Mouse (Mus musculus) embryonic facial prominence, embryonic 15.5 days (tissue): ENCODE data around the gene Cpox. TPM values are rescaled to one million over a fixed set of nuclear protein-coding genes. Genes with fewer than 3 reads are reported as not detected.

Experiments used
- ATAC-seq: fragments of 200-750 bp; cut with Nextera tagmentation; 2 replicates; pipeline ENCODE4 v1.8.0; 2017; ENCODE audit warnings: low read depth, moderate TSS enrichment; ENCODE audit not compliant: insufficient number of reproducible peaks, low FRiP score, low TSS enrichment
- H3K27ac ChIP-seq: fragments of 300-500 bp; sonication (generic); replicated peaks from 2 replicates; pipeline ENCODE4 v1.5.1; 2015; ENCODE audit warnings: mild to moderate bottlenecking, inconsistent platforms
- H3K27me3 ChIP-seq: fragments of 300-500 bp; sonication (generic); 2 replicates; pipeline ENCODE4 v1.6.1; 2015; ENCODE audit warnings: inconsistent platforms
- H3K36me3 ChIP-seq: fragments of 300-500 bp; sonication (generic); 2 replicates; pipeline ENCODE4 v1.6.1; 2015; ENCODE audit warnings: mild to moderate bottlenecking, inconsistent platforms
- H3K4me1 ChIP-seq: fragments of 300-500 bp; sonication (generic); 2 replicates; pipeline ENCODE4 v1.6.1; 2015; ENCODE audit warnings: inconsistent platforms
- H3K4me2 ChIP-seq: fragments of 300-500 bp; sonication (generic); replicated peaks from 2 replicates; pipeline ENCODE4 v1.6.1; 2015; ENCODE audit warnings: mild to moderate bottlenecking, inconsistent platforms
- H3K4me3 ChIP-seq: fragments of 300-500 bp; sonication (generic); replicated peaks from 2 replicates; pipeline ENCODE4 v1.5.1; 2015; ENCODE audit warnings: mild to moderate bottlenecking, inconsistent platforms
- H3K9ac ChIP-seq: fragments of 300-500 bp; sonication (generic); 2 replicates; pipeline ENCODE4 v1.6.1; 2015; ENCODE audit warnings: inconsistent platforms
- H3K9me3 ChIP-seq: fragments of 300-500 bp; sonication (generic); replicated peaks from 2 replicates; pipeline ENCODE4 v1.6.1; 2016; ENCODE audit warnings: inconsistent platforms
- WGBS: fragments of 180-500 bp; shearing (Covaris S2); methylation state at CpG from one replicate; pipeline ENCODE4 v1.1.7; 2015; 5-methylcytosine and 5-hydroxymethylcytosine counted together
- polyA plus RNA-seq: library from polyadenylated mRNA; unstranded; fragments of >200 nt; fragmentation: Nextera tagmentation; extraction: Ambion mirVana; gene quantifications from 2 replicates; pipeline ENCODE4 v1.2.1, GENCODE M21; 2015

Cpox gene
- polyA plus RNA-seq, 1 experiment from 2014 or later = 27.1 TPM

DNA sequence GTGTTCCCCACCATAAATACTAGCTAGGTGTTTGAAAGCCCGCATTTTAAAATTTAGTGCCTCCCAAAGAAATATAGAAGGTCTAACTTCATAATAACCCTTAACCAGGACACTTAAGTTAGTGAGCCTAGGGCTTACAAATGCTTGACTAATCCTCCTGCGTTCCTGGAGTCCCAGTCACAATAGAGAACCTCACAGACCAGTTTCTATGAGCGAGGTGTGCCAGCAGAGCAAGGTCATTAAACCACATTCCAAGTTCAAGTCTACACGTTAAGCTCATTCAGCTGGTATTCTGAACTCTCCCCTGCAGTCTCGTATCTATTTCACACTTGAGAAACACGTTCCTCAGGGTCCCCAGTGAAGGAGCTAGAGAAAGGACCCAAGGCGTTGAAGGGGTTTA, 12.8 kb downstream of the Cpox start:
- no peak for ATAC-seq
- Histone ChIP-seq H3K4me3 (no peak overlapping the region), H3K9me3 (no peaks in the 10 kb centered on the region), H3K36me3 (peaks cover 15% of the 10 kb centered on the region; the same call in 1 of the 2 replicates), H3K27ac (no peak overlapping the region), H3K27me3 (no peaks in the 10 kb centered on the region), H3K9ac (no peak overlapping the region), H3K4me2 (no peak overlapping the region), H3K4me1 (no peaks in the 10 kb centered on the region)
- WGBS = 72% methylated on average over 7 of the region's 7 CpGs

DNA sequence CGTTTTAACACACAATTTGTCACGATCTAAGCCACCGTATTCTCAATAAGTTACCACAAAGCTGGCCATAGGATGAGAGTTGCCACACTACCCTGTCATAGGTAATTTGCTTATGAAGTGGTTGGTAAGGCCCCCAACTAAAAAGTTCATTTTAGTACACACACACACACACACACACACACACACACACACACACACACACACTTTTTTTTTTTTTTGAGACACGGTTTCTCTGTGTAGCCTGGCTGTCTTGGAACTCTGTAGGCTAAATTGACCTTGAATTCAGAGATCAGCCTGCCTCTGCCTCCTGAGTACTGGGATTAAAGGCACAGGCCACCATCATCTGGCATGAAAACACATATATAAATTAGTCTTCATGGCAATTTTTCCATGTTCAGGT, 13.8 kb downstream of the Cpox start:
- Histone ChIP-seq H3K9ac (no peak overlapping the region), H3K9me3 (no peaks in the 10 kb centered on the region), H3K27me3 (no peaks in the 10 kb centered on the region), H3K27ac (no peak overlapping the region), H3K4me1 (no peaks in the 10 kb centered on the region), H3K36me3 (peaks cover 12% of the 10 kb centered on the region; the same call in 1 of the 2 replicates), H3K4me2 (no peak overlapping the region), H3K4me3 (no peak overlapping the region)
- no peak for ATAC-seq
- 85% methylated on average over 4 of the region's 4 CpGs for WGBS

DNA sequence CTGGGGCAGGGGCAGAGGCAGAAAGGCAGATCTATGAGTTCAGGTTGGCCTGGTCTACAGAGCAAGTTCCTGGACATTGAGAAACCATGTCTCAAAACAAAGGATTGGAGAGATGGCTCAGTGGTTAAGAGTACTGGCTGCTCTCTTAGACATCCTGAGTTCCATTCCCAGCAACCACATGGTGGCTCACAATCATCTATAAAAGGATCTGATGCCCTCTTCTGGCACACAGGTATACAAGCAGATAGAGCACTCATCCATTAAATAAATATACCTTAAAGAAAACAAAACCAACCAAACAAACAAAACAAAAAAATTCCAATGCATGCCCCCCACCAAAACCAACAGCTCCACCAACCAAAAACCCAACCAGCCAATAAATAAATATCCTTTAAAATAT, 14.4 kb downstream of the Cpox start:
- Histone ChIP-seq H3K27me3 (no peaks in the 10 kb centered on the region), H3K36me3 (peaks cover 12% of the 10 kb centered on the region; the same call in 1 of the 2 replicates), H3K27ac (no peak overlapping the region), H3K4me2 (no peak overlapping the region), H3K4me3 (no peak overlapping the region), H3K9me3 (no peaks in the 10 kb centered on the region), H3K4me1 (no peaks in the 10 kb centered on the region), H3K9ac (no peak overlapping the region)
- ATAC-seq = no peak

DNA sequence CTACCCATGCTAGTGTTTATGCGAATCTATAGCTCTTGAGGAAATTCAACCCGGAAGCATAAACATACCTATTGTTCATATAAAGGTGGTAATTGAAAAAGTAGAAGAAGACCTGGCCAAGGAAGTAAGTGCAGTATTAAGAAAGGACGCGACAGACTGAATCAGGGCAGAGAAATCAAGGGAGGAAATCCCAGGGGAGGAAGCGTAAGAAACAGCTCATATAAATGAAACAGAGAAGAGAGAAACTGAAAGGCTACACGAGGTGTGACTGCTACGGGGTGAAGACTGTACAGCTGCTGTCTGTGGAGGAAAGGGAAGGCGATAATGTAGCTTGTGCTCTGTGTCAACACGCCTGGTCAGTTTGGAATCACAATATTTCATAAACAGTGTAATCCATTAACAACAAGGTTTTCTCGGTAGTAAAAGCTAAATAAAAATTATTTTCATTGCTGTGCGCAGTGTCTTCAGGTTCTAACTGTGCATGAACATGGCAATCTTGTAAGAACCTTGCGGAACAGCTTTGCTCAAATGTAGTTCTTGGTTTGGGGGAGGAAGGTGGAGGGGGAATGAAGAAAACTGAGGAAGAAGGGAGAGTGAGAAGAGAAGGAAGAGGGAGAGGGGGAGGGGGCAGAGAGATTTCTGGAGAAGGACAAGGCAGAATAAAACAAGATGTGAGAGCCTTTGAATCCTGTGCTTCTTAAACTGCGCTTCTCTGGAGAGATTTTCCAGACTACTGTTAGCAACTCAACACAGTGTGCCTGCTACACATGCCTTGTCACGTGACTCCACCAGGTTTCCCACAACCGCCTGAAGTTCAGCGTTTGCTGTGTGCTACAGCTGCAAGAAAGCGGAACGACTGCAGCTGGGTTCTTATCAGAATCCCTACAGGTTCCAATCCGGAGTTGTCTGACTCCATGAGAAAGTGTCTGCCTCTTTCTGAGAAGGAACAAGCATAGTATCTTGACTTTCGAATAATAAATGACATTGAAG, 15.8 kb downstream of the Cpox start:
- no peaks in the 10 kb centered on the region for H3K27me3 ChIP-seq
- no peak overlapping the region for H3K4me2 ChIP-seq
- H3K4me1 ChIP-seq = no peaks in the 10 kb centered on the region
- no peaks in the 10 kb centered on the region for H3K9me3 ChIP-seq
- H3K9ac ChIP-seq = no peak overlapping the region
- peaks cover 8% of the 10 kb centered on the region; the same call in 1 of the 2 replicates for H3K36me3 ChIP-seq
- no peak overlapping the region for H3K27ac ChIP-seq
- ATAC-seq = no peak
- 70% methylated on average over 20 of the region's 20 CpGs for WGBS
- H3K4me3 ChIP-seq = no peak overlapping the region

DNA sequence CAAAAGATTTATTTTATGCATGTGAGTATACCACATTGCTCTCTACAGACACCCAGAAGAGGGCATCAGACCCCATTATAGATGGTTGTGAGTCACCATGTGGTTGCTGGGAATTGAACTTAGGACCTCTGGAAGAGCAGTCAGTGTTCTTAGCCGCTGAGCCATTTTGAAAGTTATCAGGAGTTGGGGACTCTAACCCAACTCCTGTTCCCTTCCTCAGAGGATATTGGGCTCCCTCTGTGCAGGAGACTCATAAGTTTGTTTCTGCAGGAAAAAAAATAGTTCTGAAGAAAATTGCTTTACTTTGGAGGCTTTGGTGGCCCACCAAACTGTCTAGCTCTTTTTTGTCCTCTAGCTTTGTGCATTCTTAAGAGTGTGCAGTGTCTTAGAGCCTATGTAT, 18.4 kb downstream of the Cpox start:
- no peaks in the 10 kb centered on the region for H3K4me1 ChIP-seq
- no peak overlapping the region for H3K9ac ChIP-seq
- H3K4me2 ChIP-seq = no peak overlapping the region
- ATAC-seq = no peak
- H3K27ac ChIP-seq = no peak overlapping the region
- H3K36me3 ChIP-seq = no peaks in the 10 kb centered on the region
- 100% methylated on average over 1 of the region's 1 CpGs for WGBS
- no peaks in the 10 kb centered on the region for H3K9me3 ChIP-seq
- no peak overlapping the region for H3K4me3 ChIP-seq
- no peaks in the 10 kb centered on the region for H3K27me3 ChIP-seq

DNA sequence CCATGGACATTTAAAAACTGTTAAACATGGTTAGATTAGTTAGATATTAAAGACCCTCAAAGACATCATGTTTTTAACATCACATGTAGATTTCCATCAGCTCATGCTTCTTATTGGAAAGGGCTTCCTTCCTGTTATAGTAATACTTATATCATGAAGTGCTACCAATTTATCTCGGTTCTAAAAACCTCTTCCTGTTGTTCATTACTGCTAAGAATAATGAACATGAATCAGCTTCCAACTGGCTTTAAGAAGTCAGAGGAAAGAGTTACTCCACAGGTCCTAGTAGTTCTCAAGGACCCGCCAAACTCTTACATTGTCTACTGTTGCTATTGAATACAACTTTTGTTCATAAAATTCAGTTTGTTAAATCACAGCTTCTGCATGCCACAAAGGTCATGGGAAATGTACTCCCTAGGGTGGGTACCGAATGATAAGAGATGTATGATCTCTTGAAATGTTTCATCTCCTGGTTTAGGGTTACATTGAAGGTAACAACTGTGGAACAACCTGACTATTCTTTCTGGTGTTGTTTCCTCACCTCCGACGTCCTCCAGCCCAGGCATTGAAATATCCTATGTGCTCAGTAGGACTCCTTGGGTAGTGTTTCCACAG, 19.6 kb downstream of the Cpox start:
- no peak for ATAC-seq
- Histone ChIP-seq H3K4me2 (no peak overlapping the region), H3K9me3 (no peaks in the 10 kb centered on the region), H3K27me3 (no peaks in the 10 kb centered on the region), H3K4me1 (no peaks in the 10 kb centered on the region), H3K4me3 (no peak overlapping the region), H3K36me3 (no peaks in the 10 kb centered on the region), H3K9ac (no peak overlapping the region), H3K27ac (no peak overlapping the region)
- 84% methylated on average over 5 of the region's 5 CpGs for WGBS

DNA sequence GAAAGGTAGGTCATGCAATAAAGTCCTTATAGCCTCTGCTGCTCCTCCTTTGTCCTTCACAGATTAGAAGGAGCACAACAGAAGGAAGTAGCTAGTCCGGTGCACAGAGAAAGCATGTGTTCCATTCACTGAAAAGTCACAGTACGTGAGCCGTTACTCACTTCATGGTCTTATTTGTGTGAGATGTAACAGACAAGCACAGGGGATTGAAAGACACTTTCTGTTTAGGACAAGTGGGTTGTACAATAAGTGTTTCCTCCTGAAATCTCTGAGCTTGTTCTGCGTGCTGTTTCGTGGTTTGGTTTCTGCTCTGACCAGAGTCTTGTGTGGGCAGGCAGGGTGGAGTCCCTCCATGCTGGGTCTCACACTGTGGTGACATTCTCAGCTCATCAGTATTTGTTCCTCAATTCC, 20.2 kb downstream of the Cpox start:
- Histone ChIP-seq H3K27me3 (no peaks in the 10 kb centered on the region), H3K4me2 (no peak overlapping the region), H3K27ac (no peak overlapping the region), H3K9ac (no peak overlapping the region), H3K4me1 (no peaks in the 10 kb centered on the region), H3K4me3 (no peak overlapping the region), H3K36me3 (no peaks in the 10 kb centered on the region), H3K9me3 (no peaks in the 10 kb centered on the region)
- 76% methylated on average over 5 of the region's 5 CpGs for WGBS
- no peak for ATAC-seq

DNA sequence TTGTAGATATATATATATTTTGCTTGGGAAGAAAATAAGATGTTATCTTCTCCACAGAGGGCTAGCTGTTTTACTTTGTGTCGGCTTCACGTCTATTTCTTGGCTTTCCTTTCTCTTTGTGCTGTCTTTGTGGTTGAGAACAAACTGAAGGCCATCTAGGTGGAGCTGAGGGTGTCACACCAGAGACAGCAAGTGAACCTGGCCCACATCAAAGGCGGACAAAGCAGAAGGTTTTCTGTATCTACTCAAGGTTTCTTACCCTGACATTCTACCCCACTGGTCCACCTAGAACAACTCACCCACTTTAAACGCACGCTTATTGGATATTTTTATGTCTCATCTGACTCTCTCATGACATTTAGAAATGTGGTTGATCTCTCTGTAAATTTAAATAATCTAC, 24.0 kb downstream of the Cpox start:
- Histone ChIP-seq H3K9ac (no peak overlapping the region), H3K27ac (no peak overlapping the region), H3K4me3 (no peak overlapping the region), H3K4me1 (no peaks in the 10 kb centered on the region), H3K36me3 (no peaks in the 10 kb centered on the region), H3K4me2 (no peak overlapping the region), H3K27me3 (no peaks in the 10 kb centered on the region), H3K9me3 (no peaks in the 10 kb centered on the region)
- no peak for ATAC-seq
- WGBS = 91% methylated on average over 5 of the region's 5 CpGs

DNA sequence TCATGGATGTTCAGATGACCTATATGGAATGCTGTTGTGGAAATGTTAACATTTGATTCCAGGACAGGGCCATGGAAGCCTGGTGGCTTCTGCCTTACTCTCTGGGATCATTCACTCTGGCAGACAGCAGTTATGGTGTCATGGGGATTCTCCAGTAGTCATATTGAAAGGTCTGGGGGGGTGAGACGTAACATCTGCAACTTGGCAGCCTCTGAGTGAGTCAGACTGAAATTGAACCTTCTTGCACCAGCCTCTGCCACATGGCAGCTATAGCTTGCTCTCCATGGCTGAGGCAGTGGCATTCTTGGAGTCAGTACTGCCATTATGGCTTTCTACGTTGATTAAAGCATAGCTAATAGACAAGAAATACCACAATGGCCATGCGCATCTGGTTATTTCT, 26.7 kb downstream of the Cpox start:
- WGBS = 65% methylated on average over 3 of the region's 3 CpGs
- no peaks in the 10 kb centered on the region for H3K36me3 ChIP-seq
- no peak overlapping the region for H3K9ac ChIP-seq
- H3K27ac ChIP-seq = no peak overlapping the region
- H3K27me3 ChIP-seq = no peaks in the 10 kb centered on the region
- ATAC-seq = no peak
- no peak overlapping the region for H3K4me2 ChIP-seq
- no peak overlapping the region for H3K4me3 ChIP-seq
- no peaks in the 10 kb centered on the region for H3K4me1 ChIP-seq
- H3K9me3 ChIP-seq = no peaks in the 10 kb centered on the region

DNA sequence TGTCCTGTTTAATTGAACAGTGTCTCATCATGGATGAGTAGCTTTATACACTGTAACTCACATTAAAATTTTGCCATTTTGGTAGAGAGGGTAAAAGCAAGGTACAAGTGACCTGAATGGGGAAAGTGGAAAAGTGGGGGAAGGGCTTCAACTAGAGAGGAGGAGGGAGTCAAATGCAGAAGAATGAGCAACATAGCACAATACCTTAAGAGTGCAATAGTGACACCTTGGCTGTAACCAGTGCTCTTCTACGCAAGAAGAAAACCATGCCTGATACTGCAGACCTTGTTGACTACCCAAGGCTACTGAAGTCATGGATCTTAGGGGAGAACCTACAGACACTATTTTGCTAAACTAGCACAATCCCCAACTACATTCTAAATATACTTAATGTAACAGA, 27.2 kb downstream of the Cpox start:
- Histone ChIP-seq H3K4me1 (no peaks in the 10 kb centered on the region), H3K27me3 (no peaks in the 10 kb centered on the region), H3K9me3 (no peaks in the 10 kb centered on the region), H3K36me3 (no peaks in the 10 kb centered on the region), H3K4me2 (no peak overlapping the region), H3K9ac (no peak overlapping the region), H3K4me3 (no peak overlapping the region), H3K27ac (no peak overlapping the region)
- no peak for ATAC-seq
- WGBS = 97% methylated on average over 1 of the region's 1 CpGs

DNA sequence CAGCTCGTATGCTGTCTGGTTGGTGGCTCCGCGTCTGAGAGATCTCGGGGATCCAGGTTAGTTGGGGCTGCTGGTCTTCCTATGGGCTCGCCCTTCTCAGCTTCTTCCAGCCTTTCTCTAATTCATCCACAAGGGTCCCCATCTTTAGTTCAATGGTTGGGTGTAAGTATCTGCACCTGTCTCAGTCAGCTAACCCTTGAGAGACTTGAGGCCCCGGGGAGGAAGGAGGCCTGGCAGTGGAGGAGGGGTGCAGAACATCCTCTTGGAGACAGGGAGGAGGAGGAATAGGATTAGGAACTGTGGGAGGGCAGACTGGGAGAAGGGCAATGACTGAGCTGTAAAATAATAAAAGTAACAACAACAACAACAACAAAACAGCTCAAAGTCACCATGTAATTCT, 30.1 kb downstream of the Cpox start:
- H3K27me3 ChIP-seq = no peaks in the 10 kb centered on the region
- H3K9me3 ChIP-seq = no peaks in the 10 kb centered on the region
- H3K4me1 ChIP-seq = no peaks in the 10 kb centered on the region
- H3K27ac ChIP-seq = no peak overlapping the region
- no peaks in the 10 kb centered on the region for H3K36me3 ChIP-seq
- no peak overlapping the region for H3K4me3 ChIP-seq
- no peak overlapping the region for H3K4me2 ChIP-seq
- H3K9ac ChIP-seq = no peak overlapping the region
- ATAC-seq = no peak
- WGBS = 81% methylated on average over 6 of the region's 6 CpGs
